Mouse (Mus musculus): ENCODE data around the gene Ryr1. TPM values are rescaled to one million over a fixed set of nuclear protein-coding genes. Genes with fewer than 3 reads are reported as not detected.

The Ryr1 gene
- total RNA-seq, 2 experiments from 2014 or later = 1,495 to 1,823 TPM

DNA sequence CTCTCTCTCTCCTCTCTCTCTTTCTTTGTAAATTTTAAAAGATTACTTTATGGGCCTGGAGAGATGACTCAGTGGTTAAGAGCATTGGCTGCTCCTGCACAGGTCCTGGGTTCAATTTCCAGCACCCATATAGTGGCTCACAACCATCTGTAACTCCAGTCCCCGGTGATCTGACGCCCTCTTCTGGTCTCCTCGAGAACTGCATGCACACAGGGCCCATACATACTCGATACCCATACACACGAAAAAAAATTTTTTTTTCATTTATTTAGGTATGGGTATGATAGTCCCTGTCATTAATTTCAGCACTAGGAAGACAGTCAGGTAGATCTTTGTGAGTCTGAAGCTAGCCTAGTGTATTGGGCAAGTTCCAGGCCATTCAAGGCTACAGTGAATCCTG, 83.8 kb downstream of the Ryr1 start:
- no peak for DNase-seq
- intact Hi-C loops (cut with DNase I) = no loop called here

DNA sequence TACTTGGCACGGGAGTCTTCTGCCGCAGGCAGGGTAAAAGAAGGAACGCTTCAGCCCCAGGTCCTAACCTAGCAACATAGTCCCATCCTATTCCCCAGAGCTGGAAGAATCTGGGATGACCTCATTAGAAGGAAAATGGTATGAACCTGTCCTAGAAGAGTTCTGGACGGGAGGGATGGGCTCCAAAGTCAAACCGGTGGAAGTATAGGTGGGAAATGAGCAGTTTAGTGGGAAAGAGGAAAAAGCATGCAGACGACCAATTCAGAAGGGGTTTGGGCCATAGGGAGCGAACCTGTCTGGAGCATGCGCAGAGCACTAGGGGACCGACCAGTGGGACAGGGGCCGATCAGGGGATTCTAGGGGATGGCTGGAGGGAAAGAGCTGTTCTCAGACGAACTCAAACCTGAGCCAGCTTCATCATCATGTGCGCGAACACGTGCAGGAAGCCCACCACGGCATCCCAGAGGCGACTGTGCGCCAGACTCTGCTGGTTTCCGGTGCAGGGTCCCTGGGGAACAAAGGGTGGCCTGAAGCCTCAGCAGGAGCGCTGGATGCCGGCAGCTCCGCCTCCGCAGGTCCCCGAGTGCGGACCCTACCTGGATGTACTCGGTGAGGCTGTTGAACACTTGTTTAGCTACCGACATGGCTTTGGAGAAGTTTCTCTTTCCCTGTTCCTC, 84.9 kb downstream of the Ryr1 start:
- intact Hi-C loops (cut with DNase I) = no loop called here
- DNase-seq = no peak

DNA sequence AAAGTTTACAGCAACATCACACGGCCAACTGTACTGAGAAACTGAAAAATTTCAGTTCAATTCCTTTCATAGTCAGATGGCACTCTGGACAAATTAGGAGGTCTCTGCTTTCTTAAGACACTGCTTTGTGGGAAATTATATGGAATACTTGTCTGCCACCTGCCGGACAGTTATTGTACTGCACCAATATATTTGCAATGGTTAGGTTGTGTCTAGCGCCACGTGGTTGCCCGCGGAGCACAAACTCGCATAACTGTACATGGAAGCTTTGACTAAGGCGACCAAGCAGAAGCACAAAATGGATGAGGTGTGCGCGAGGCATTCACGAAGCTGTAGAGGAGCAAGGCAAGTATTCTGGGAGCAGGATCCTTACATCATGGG, 85.4 kb downstream of the Ryr1 start:
- intact Hi-C loops (cut with DNase I) = no loop called here
- DNase-seq = peak; percentile 50 to 69

DNA sequence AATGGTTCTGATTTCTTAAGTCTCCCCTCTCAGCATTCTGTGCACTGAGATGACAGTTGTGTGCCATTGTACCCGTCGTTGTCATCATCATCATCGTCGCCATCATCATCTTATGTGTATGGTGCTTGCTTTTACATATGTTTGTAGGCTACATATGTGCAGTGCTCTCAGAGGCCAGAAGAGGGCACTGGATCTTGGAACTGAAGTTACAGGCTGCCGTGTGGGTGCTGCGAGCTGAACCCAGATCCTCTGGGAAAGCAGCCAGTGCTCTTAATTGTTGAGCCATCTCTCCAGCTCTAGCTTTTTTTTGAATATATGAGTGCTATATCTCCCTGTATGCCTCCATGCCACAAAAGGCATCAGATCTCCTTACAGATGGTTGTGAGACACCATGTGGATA, 87.7 kb downstream of the Ryr1 start:
- intact Hi-C loops (cut with DNase I) = no loop called here
- DNase-seq = no peak

DNA sequence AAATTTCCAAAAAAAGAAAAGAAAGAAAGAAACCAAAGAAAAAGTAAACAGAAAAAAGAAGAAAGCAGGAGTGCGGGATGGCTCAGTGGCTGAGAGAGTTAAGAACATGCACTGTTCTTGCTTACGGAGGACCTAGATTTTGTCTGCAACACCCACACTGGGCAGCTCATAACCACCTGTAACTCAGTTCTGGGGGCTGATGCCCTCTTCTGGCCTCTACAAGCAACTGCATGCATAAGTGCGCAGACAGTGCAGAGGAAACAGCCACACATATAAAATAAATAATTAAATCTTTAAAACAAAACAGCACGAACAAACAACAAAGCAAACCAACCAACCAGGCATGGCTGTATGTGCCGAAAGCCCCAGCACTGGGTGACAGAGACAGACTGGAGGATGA, 92.3 kb downstream of the Ryr1 start:
- no peak for DNase-seq
- intact Hi-C loops (cut with DNase I) = no loop called here

DNA sequence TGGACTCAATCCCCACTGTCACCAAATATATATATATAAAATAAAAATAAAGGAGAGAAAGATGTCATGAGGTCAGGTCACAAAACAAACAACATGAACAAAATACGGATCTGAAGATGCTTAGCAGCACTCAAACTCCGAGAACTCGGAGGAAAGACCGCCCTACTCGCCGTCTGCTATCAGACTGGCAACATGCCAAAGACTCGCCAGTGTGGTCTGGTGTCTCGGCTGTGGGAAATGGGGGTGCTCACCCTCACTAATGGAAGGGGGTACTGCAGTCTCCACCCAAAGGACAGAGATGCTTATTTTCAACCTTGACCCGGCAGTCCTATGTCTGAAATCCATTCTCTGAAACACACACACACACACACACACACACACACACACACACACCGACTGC, 93.3 kb downstream of the Ryr1 start:
- DNase-seq = no peak
- intact Hi-C loops (cut with DNase I) = no loop called here

DNA sequence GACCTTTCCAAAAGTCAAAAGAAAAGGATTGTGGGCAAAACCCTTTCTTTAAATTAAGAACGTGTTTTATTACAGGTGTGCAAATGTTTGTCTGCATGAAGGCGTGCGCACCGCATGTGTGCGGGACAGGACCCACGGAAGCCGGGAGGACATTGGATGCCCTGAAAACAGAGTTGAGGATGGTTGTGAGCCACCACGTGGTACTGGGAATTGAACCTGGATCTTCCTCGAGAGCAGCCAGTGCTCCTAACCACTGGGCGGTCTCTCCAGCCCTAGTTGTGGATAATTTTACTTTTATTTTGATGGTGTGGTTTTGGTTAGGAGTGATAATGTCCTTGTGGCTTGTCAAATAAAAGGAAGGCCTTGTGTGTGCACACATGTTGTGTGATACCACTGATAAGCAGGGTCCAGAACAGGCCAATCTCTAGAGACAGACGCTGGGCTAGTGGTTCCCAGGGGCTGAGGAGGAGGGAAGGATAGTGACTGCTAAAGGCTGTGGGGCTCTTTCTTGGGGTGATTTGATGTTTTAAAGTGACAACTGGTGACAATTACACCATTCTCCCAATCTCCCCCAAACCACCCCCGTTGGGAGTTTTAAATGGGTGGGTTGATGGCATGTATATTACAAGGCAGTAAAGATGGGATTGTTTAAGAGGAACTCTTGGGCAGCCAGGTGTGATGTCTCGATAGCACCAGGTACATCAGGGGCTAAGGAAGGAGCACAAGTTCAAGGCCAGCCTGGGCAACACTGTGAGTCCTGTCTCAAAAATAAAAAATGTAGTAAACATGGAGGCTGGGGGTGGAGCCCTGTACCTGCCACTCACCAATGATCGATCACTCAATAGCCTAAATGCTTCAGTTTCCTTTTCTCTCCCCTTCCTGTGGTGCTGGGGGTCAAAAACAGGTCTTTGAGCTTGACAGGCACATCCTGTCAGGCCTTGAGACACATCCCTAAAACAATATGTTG, 95.0 kb downstream of the Ryr1 start:
- DNase-seq = no peak
- intact Hi-C loops (cut with DNase I) = no loop called here

DNA sequence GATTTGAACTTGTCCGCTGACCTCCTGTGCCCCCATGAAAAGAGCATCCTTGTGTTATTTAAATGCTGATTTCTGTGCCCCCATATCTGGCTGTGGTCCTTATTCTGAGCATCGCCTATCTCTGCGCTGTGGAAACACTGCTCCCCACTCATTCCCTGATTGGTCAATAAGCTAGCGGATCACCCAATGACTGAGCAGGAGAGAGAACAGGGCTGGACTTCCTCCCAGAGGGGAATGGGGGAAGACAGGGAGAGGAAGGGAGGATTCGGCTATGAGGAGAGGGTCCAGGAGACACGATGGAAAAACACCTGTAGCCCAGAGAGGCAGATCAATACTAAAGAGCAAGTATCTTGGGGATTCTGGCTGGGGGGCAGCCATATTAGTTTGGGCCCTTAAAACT, 96.2 kb downstream of the Ryr1 start:
- intact Hi-C loops (cut with DNase I) = no loop called here

DNA sequence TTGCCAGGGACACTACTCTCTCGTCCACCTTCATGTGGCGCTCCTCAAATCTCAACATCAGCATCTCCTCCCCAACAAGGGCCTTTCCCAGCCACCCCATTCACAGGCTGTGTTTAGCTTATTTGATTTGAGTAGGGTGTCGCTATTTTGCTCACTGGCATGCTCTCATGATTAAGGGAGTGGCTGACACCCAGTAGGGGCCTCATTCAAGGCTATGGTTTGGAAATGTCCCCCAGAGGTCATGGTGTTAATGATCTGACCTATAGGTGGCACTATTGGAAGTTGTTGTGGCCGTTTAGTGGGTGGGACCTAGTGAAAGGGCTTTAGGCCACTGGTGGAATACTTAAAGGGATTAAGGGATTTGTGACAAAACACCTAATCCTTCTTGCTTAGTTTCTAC, 98.2 kb downstream of the Ryr1 start:
- intact Hi-C loops (cut with DNase I) = no loop called here

More for the DNA sequence above, 96.2 kb downstream of the Ryr1 start:
- no peak for DNase-seq

DNA sequence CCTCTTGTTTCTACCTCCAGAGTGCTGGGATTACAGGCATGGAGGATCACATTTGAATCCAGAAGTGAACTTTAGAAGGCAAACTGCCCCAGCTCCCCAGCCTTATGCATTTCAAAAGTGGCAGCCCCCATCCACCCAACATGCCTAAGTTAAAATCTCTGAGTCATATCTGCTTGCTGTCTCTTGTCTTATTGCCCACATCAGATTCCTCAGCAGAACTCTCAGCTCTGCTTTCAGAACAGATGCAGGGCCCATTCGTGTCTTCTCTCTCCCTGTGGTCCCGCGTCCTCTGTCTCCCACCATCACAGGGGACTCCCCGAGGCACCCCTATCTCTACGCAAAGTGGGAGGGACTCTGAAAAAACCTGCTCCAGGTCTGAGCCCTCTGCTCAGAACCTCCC, 98.8 kb downstream of the Ryr1 start:
- intact Hi-C loops (cut with DNase I) = no loop called here
- DNase-seq = no peak

More for the DNA sequence above, 98.2 kb downstream of the Ryr1 start:
- DNase-seq = no peak

DNA sequence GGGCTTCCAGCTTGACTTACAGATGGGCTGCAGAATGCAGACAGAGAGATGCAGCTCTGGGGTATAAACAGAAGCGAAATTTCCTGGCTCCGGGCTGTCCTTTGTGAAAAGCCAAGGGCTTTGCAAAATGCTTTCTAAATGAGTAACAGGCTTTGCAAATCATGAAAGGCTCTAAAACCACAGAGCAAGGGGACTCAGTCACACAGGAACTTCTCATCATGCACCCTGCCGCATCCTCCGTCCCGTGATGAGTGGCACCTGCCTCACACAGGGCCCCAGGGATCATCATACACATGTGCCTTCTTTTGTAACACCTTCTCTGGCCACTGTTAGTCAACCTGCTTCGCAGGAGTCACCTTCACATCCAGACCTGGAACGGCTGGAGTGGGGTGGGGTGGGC, 99.4 kb downstream of the Ryr1 start:
- intact Hi-C loops (cut with DNase I) = no loop called here
- DNase-seq = no peak

DNA sequence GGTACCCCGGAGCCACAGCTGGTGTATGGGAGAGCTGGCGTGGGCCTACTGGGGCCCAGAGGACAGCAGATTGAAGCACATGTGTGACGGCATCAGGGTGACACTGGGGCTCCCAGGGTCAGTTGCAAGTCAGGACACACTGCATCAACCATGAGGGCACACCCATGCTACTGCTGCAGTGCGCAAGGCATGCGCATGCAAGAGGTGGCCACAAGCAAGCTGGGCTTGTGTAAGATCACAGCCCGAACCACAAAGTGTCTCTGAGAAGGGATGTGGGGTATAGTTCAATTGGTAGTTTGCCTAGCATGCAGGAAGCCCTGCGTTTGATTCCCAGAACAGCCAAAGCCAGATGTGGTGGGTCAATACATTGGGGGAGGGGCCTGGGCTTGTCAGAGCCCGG, 101.5 kb downstream of the Ryr1 start:
- DNase-seq = no peak
- intact Hi-C loops (cut with DNase I) = no loop called here

DNA sequence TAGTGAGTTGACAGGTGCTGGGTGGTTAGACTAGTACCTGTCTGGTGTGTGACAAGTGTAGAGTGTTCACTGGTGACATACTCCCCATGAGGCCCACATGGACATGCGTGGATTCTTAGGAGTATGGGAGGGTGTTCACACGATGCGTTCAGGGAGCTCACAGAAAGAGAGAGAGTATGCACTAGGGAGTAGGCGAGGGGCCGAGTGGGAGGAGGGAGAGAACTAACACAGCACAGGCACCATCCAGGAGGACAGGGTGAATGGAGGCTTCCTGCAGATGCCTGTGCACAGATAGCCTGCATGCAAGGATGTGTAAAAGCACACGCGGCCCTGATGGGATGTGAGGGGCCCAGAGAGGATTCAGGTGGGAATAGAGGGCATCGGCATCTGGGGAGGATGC, 102.5 kb downstream of the Ryr1 start:
- intact Hi-C loops (cut with DNase I) = no loop called here
- DNase-seq = no peak

DNA sequence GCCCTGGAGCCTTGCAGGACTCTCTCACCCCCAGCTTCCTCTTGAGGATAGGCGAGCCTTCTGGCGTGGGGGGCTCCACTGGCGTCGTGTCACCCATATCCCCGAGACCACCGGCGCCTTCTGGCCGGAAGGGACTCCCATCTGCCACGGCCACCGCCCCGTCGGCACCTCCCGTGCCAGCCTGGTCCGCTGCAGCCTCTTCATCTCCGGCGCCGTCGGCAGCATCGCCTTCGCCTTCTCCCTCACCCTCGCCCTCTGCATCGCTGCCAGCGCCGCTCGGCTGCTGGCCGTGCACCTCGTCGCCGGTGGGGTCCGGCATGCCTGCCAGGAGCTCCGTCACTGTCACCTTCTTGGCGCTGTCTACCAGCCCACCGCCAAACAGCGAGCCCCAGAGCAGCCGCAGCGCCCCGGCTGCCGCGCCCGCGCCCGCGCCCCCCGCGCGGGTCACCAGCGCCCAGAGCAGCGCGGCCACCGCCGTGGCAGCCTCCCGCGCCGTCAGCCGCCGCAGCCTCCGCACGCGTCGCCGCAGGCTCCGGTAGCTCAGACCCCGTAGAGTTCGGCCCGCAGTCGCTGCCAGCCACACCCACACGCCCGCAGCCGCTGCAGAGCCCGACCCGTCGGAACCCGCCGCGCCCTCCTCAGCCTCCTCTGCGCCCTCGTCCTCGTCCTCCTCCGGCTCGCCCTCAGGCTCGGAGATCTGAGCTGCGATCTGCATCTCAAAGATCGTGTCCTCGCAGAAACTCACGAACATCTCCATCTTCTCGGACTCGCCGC, 105.3 kb downstream of the Ryr1 start:
- intact Hi-C loops (cut with DNase I) = no loop called here
- DNase-seq = no peak

DNA sequence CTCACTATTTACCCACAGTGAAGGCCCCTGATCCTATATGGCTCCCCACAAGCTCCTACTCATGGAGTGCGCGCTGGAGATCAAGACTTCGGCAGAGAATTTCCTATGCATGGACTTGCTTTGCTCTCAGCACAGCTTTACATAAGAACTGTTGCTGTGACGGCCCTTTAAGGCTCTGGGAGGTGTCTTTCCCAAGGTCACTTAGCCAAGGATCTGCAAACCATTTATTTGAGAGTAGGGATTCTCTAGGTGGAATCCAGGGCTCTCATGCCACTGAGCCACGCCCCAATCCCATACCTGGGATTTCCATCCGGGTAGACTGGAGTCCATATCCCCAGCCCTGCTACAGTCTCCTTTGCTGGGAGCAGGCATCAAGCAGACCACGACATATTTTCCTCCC, 107.8 kb downstream of the Ryr1 start:
- no peak for DNase-seq
- intact Hi-C loops (cut with DNase I) = no loop called here

DNA sequence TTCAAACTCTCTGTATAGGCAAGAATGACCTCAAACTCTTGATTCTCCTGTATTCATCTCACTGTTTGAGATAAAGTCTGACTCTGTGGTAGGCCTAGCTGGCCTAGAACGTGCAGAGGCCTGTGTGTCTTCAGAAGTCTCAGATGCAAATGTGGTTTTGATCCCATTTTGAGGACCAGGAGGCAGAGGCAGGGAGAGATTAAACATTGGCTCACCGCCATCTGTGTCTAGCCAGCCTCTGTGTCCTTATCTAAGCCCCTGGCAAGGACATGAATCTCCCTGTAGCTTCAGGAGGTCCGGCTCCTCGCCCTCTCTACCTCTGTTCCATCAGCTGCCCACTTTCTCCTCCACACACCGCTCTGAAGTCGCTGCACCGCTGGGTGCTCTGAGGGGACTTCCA, 108.5 kb downstream of the Ryr1 start:
- intact Hi-C loops (cut with DNase I) = no loop called here
- DNase-seq = no peak

DNA sequence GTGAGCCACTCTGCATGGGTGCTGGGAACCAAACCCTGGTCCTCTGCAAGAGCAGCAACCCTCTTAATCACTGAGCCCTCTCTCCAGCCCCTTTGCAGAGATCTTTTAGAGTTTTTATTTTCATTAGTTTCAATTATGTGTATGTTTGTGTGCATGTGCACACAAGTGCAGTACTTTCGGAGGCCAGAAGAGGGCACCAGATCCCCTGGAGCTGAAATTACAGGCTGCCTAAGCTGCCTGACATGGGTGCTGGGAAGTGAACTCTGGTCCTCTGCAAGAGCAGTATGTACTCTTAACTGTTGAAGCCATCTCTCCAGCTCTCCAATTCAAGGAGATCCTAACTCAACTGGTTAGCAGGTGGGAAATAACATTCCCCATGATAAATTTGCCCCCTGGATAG, 110.0 kb downstream of the Ryr1 start:
- DNase-seq = no peak
- intact Hi-C loops (cut with DNase I) = no loop called here

DNA sequence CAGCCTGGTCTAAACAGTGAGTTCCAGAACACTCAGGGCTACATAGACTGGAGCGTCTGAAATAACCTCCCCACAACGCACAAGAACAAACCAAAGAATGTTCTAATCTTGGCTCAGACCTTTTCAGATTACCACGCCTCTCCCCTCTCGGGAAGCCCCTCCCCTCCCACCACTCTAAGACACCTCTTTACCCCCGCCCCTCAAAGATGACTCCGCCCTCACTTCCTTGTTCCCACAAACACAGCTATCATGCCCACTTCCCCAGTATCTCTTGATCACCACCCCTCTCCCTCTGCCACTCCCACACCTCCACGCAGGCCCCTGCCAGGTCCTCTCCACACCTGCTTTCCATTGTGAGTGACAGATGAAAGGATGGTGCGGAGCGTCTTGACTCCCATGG, 116.3 kb downstream of the Ryr1 start:
- intact Hi-C loops (cut with DNase I) = no loop called here
- no peak for DNase-seq

DNA sequence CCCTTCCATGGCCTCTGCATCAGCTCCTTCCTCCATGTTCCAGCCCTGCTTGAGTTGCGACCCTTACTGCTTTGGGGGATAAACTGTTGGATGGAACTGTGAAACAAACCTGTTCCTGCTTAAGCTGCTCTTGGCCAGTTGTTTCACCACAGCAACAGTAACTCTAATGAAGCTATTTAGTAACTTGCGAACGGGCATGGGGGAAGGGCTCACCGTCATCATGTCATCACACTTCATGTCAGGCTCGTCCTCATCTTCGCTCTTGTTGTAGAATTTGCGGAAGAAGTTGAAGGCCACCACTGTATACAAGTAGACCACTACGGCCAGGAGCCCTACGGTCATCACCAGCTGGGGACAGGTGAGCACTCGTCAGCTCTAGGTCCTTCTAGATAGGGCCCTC, 116.8 kb downstream of the Ryr1 start:
- intact Hi-C loops (cut with DNase I) = no loop called here

DNA sequence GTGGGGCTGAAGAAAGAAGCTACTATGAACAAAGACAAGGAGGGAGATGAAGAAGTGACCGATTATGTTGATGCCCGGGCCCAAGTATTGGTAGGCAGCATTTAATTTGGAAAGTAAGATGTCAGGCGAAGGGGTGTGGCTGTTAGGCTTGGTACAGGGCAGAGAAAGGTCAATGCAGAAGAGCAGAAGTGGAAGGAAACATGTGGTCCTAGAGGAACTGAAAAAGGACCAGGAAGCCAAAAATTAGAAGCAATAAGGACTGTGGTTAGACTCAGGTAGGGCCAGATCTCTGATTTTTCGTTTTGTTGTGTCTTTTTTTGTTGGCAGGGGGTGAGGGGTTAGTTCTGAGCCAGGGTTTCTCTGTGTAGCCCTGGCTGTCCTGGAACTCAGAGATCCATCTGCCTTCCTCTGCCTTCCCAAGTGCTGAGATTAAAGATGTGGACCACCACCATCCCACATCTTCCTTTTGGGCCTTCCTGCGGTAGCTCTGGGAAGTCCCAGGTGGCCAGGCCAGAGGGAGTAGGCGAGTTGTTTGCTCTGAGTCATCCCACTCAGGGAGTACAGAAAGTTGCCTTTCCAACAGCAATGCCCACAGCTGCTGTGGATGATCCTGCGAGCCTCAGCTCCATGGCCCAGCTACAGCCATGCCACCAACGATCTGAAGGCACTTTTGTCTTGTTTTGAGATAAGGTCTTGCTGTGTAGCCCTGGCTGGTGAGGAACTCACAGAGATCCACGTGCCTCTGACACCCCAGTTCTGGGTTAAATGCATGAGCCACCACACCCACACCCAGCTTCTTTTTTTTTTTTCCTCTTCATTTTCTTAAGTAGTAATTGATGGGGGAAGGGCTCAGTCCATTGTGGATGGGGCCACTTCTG, 117.5 kb downstream of the Ryr1 start:
- intact Hi-C loops (cut with DNase I) = no loop called here

More for the DNA sequence above, 116.8 kb downstream of the Ryr1 start:
- no peak for DNase-seq

More for the DNA sequence above, 117.5 kb downstream of the Ryr1 start:
- no peak for DNase-seq

Measured in gastrocnemius, postnatal 36 days (tissue).